8 mouse cellular contexts compared by ENCODE assay signal in the genomic region with DNA sequence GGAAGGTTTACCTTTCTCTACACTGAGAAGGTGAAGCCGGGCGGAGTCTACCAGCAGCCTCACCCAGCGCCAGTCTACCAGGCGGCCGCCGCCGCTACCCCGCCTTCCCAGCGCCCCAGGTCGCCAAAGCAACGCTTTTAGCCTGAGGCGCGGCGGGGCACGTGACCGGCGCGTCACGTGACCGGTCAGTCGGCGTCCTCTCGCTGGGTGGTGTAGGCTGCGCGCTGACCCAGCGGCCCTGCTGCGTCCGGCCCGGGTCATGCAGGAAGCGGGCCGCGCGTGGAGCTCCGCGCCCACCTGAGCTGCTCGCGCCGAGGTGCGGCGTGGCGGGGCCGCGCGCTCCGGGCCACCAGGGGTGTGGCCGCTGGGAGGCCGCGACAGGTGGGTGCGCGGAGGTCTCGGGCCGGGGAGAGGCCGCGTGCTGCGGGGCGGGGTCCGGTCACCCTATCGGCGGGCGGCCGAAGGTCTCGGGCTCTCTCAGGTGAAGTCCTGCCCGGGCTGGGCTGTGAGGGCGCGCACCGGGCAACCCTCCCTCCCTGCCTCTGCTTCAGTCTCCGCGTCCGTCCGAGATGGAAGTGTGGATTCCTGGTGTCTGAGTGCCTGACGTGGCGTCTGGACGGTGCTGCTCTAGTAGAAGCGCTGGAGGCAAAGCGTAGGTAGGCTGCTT. TPM values are rescaled to one million over a fixed set of nuclear protein-coding genes. Genes with fewer than 3 reads are reported as not detected.
DNase-seq lines count a peak whose midpoint lies in the region; ATAC-seq and TF ChIP-seq lines count a peak whose summit lies in the region.

TSS of gene March8 (plus strand) at position 190 of the 667 bp plus-strand sequence.

- peaks cover 0 to 6% of the 10 kb centered on the region in 2 experiments; a peak in 1 of 4 replicates for H3K4me1 ChIP-seq in heart, embryonic 14.5 days (ENCODE audit: control insufficient read depth in 2 of 2, insufficient read depth in 2 of 2, low read length in 2 of 2)
- H3K4me1 ChIP-seq in liver, embryonic 14.5 days (replicated peaks; ENCODE audit: control insufficient read depth in 2 of 2, insufficient read depth in 2 of 2, low read length in 1 of 2), result peaks cover 26 to 31% of the 10 kb centered on the region in 2 experiments
- H3K4me1 ChIP-seq in neural tube, embryonic 11.5 days (ENCODE audit: control insufficient read depth, insufficient read depth, low read length), result no peaks in the 10 kb centered on the region
- H3K4me1 ChIP-seq in stomach, postnatal 0 days (replicated peaks; ENCODE audit: control insufficient read depth, insufficient read depth), result no peaks in the 10 kb centered on the region

- TF ChIP-seq CTCF in liver, embryonic 14.5 days (IDR thresholded peaks at IDR 0.05; ENCODE audit: low read depth), result no peak
- TF ChIP-seq CTCF in stomach, postnatal 0 days (IDR thresholded peaks at IDR 0.05; ENCODE audit: low read depth), result no peak

- H3K27me3 ChIP-seq in heart, embryonic 14.5 days (ENCODE audit: control insufficient read depth, insufficient read depth, low read length), result peaks cover 4% of the 10 kb centered on the region; the same call in 1 of the 2 replicates
- H3K27me3 ChIP-seq in liver, embryonic 14.5 days (ENCODE audit: control insufficient read depth, insufficient read depth, low read length), result no peaks in the 10 kb centered on the region
- no peaks in the 10 kb centered on the region for H3K27me3 ChIP-seq in neural tube, embryonic 11.5 days (ENCODE audit: control insufficient read depth, insufficient read depth, low read length)
- H3K27me3 ChIP-seq in stomach, postnatal 0 days (ENCODE audit: control insufficient read depth, insufficient read depth, low read length), result no peaks in the 10 kb centered on the region

- H3K9ac ChIP-seq in heart, embryonic 14.5 days (ENCODE audit: low read length), result peak within 1 kb of the TSS; percentile 87
- H3K9ac ChIP-seq in liver, embryonic 14.5 days (replicated peaks), result peak within 1 kb of the TSS; percentile 78
- peak within 1 kb of the TSS; percentile 74 for H3K9ac ChIP-seq in neural tube, embryonic 11.5 days (ENCODE audit: low read length)
- H3K9ac ChIP-seq in stomach, postnatal 0 days (ENCODE audit: low read length), result peak within 1 kb of the TSS; percentile 89

- 0 out of 4 replicates have a peak within 1 kb of the TSS, but pooled peaks of 1 of the 2 experiments have one; percentile 37 for H3K27ac ChIP-seq in heart, embryonic 14.5 days (replicated peaks in 1 of 2; ENCODE audit: control insufficient read depth in 1 of 2, insufficient read depth in 1 of 2, low read depth in 2 of 2, low read length in 2 of 2)
- peak within 1 kb of the TSS; percentile 76 for H3K27ac ChIP-seq in liver, embryonic 14.5 days
- H3K27ac ChIP-seq in neural tube, embryonic 11.5 days (ENCODE audit: low read depth, low read length), result no peak within 1 kb of the TSS
- peak within 1 kb of the TSS; percentile 86 for H3K27ac ChIP-seq in stomach, postnatal 0 days (replicated peaks)

- H3K9me3 ChIP-seq in heart, embryonic 14.5 days (ENCODE audit: control insufficient read depth, low read length), result no peaks in the 10 kb centered on the region
- no peaks in the 10 kb centered on the region for H3K9me3 ChIP-seq in liver, embryonic 14.5 days (ENCODE audit: control insufficient read depth, low read length)
- no peaks in the 10 kb centered on the region for H3K9me3 ChIP-seq in neural tube, embryonic 11.5 days (ENCODE audit: control insufficient read depth, low read length)
- H3K9me3 ChIP-seq in stomach, postnatal 0 days (ENCODE audit: control insufficient read depth, low read length), result no peaks in the 10 kb centered on the region

- ATAC-seq in heart, embryonic 14.5 days (ENCODE audit: insufficient number of reproducible peaks, insufficient read depth, low FRiP score, low read depth), result peak; percentile 98
- ATAC-seq in liver, embryonic 14.5 days (ENCODE audit: insufficient read depth), result peak; percentile 93
- ATAC-seq in neural tube, embryonic 11.5 days (ENCODE audit: insufficient read depth, low FRiP score, low TSS enrichment), result peak; percentile 97
- ATAC-seq in stomach, postnatal 0 days (ENCODE audit: low FRiP score, low TSS enrichment), result peak; percentile 99

- H3K4me2 ChIP-seq in heart, embryonic 14.5 days (ENCODE audit: low read length), result peak within 1 kb of the TSS; percentile 70
- peak within 1 kb of the TSS; percentile 69 for H3K4me2 ChIP-seq in liver, embryonic 14.5 days (ENCODE audit: low read depth)
- H3K4me2 ChIP-seq in neural tube, embryonic 11.5 days (ENCODE audit: low read depth), result peak within 1 kb of the TSS; percentile 62
- H3K4me2 ChIP-seq in stomach, postnatal 0 days (replicated peaks; ENCODE audit: low read depth), result peak within 1 kb of the TSS; percentile 76

- peak; percentile 59 for DNase-seq in CD4-positive, CD25-positive, alpha-beta regulatory T cell, adult 2 months (ENCODE audit: low read depth, low spot score)
- peak; percentile 83 for DNase-seq in c-Kit-negative CD71-positive TER-119-positive erythroid progenitor cells, embryonic 14.5 days (ENCODE audit: low read depth, low spot score)
- peak; percentile 66 for DNase-seq in fibroblast of lung, adult 2 months (ENCODE audit: low read depth)
- peak; percentile 95 to 99 for DNase-seq in kidney, postnatal 25 days
- peak; percentile 81 to 86 (median 84) for DNase-seq in liver, embryonic 14.5 days (ENCODE audit: low read depth in 3 of 3, low spot score in 3 of 3)
- DNase-seq in neural tube, embryonic 11.5 days (ENCODE audit: low spot score), result peak; percentile 95
- peak; percentile 96 for DNase-seq in stomach, postnatal 0 days (ENCODE audit: low spot score)

- WGBS in heart, embryonic 14.5 days, result under 1% methylated on average over 75 of the region's 75 CpGs
- WGBS in liver, embryonic 14.5 days (ENCODE audit: insufficient replicate concordance), result under 1% methylated on average over 75 of the region's 75 CpGs
- WGBS in neural tube, embryonic 11.5 days, result under 1% methylated on average over 74 of the region's 75 CpGs
- WGBS in stomach, postnatal 0 days, result under 1% methylated on average over 65 of the region's 75 CpGs

- peak within 1 kb of the TSS; percentile 63 to 97 for H3K4me3 ChIP-seq in heart, embryonic 14.5 days (ENCODE audit: control insufficient read depth in 1 of 2, insufficient read depth in 1 of 2, low read depth in 1 of 2, low read length in 2 of 2)
- peak within 1 kb of the TSS; percentile 95 to 98 for H3K4me3 ChIP-seq in liver, embryonic 14.5 days (ENCODE audit: insufficient read depth in 1 of 2, low read depth in 2 of 2, low read length in 2 of 2)
- peak within 1 kb of the TSS; percentile 83 for H3K4me3 ChIP-seq in neural tube, embryonic 11.5 days (ENCODE audit: low read depth, low read length)
- peak within 1 kb of the TSS; percentile 90 for H3K4me3 ChIP-seq in stomach, postnatal 0 days (ENCODE audit: low read depth, low read length)

- no peaks in the 10 kb centered on the region for H3K36me3 ChIP-seq in heart, embryonic 14.5 days (ENCODE audit: control insufficient read depth, insufficient read depth, low read length)
- H3K36me3 ChIP-seq in liver, embryonic 14.5 days (replicated peaks; ENCODE audit: control insufficient read depth, insufficient read depth, low read depth), result peaks cover 7% of the 10 kb centered on the region
- H3K36me3 ChIP-seq in neural tube, embryonic 11.5 days (ENCODE audit: control insufficient read depth, insufficient read depth, low read length), result no peaks in the 10 kb centered on the region
- H3K36me3 ChIP-seq in stomach, postnatal 0 days (ENCODE audit: control insufficient read depth, insufficient read depth, low read length), result no peaks in the 10 kb centered on the region

- TF ChIP-seq EP300 in liver, embryonic 14.5 days (IDR thresholded peaks at IDR 0.05; ENCODE audit: low read depth), result no peak
- no peak for TF ChIP-seq EP300 in stomach, postnatal 0 days (optimal IDR thresholded peaks at IDR 0.05)

RNA-seq across cellular contexts. Expression of gene March8, which starts in this region (rescaled TPM):
- 22.2 and 28.6 TPM in 2 replicates for polyA plus RNA-seq in heart, embryonic 14.5 days (2014; fragmentation: Nextera tagmentation; extraction: Ambion mirVana)
- 82.4 and 96.1 TPM in 2 replicates for polyA plus RNA-seq in liver, embryonic 14.5 days (2012; rRNA removed)
- 80.1 and 89.8 TPM in 2 replicates for polyA plus RNA-seq in liver, embryonic 14.5 days (2014; fragmentation: Nextera tagmentation; extraction: Ambion mirVana)
- 38.8 and 41.6 TPM in 2 replicates for polyA plus RNA-seq in neural tube, embryonic 11.5 days (2014; fragmentation: Nextera tagmentation; extraction: Ambion mirVana)
- polyA plus RNA-seq in stomach, postnatal 0 days (2015; fragmentation: Nextera tagmentation; extraction: Ambion mirVana), result 24.0 and 26.4 TPM in 2 replicates
